Mouse (Mus musculus) embryo, embryonic 11 days (tissue): Measurements from ENCODE around the gene Olfr911-ps1.

Experiments
- DNase-seq: peaks from one replicate; pipeline ENCODE4 v3.0.0-alpha.2; 2015

The Olfr911-ps1 gene

GRCm38 (mm10) chr9:38521280-38521679 lies at the start of gene Olfr911-ps1:
Gene Olfr911-ps1 (plus strand): TSS chr9:38521580.
- DNase-seq, result no peak

- no peak for DNase-seq
Measured at GRCm38 (mm10) chr9:38486785-38487184, 34.6 kb upstream of the Olfr911-ps1 start, which contains the start of gene Olfr906. Gene Olfr906 (plus strand): TSS chr9:38487085.

GRCm38 (mm10) chr9:38495501-38495900 lies 25.9 kb upstream of the Olfr911-ps1 start, which contains the start of gene Olfr907:
Gene Olfr907 (plus strand): TSS chr9:38495801.
- no peak for DNase-seq

- DNase-seq, result no peak
Measured at GRCm38 (mm10) chr9:38512353-38512752, 9.0 kb upstream of the Olfr911-ps1 start.

- no peak for DNase-seq
Measured at GRCm38 (mm10) chr9:38537549-38537948, 16.2 kb downstream of the Olfr911-ps1 start, which contains the start of gene Olfr910. Gene Olfr910 (plus strand): TSS chr9:38537849.
